Mouse (Mus musculus) regulatory T cell (primary cell): ENCODE measurements around the gene Apobec3.

Source experiments
- in situ Hi-C: fragments of 300-600 bp; cut with MboI, MseI; formaldehyde crosslinking; loops from one replicate; pipeline ENCODE4 v1.15.1; 2025; ENCODE audit warnings: high pct_unique_total_duplicates

Gene Apobec3

GRCm38 (mm10) chr15:79947681-79948080, 56.2 kb downstream of the Apobec3 start:
- in situ Hi-C loops, result no loop called here

GRCm38 (mm10) chr15:79950250-79951025, 59.0 kb downstream of the Apobec3 start:
- in situ Hi-C loops, result loop anchor here (5.0 kb wide), 1 partner anchor 42 kb away; no protein-coding TSS in a partner anchor

DNA sequence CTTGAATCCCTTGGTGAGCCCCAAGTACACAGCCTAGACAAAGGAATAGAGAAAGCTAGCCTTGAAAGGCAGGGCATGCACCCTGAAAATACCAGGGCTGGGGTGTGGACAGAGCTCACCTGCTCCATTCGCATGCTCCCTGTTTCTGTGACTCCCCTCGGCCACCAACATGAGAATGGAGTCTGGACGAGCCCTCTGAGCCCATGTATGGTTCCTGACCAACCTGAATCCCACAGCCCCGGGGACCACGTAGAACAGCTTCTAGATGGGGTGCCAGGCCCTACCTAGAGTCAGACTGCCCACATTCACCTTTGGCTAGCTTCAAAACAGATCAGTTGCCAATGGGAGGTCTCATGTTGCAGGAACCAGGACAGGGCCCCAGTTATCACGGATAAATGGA, 59.8 kb downstream of the Apobec3 start:
- in situ Hi-C loops, result loop anchor here (5.0 kb wide), 1 partner anchor 41 kb away; no protein-coding TSS in a partner anchor

GRCm38 (mm10) chr15:79951730-79952503, 60.5 kb downstream of the Apobec3 start:
- in situ Hi-C loops, result loop anchor here (5.0 kb wide), 1 partner anchor 40 kb away; no protein-coding TSS in a partner anchor

GRCm38 (mm10) chr15:79952504-79953231, 61.2 kb downstream of the Apobec3 start:
- in situ Hi-C loops, result loop anchor here (5.0 kb wide), 1 partner anchor 40 kb away; no protein-coding TSS in a partner anchor

DNA sequence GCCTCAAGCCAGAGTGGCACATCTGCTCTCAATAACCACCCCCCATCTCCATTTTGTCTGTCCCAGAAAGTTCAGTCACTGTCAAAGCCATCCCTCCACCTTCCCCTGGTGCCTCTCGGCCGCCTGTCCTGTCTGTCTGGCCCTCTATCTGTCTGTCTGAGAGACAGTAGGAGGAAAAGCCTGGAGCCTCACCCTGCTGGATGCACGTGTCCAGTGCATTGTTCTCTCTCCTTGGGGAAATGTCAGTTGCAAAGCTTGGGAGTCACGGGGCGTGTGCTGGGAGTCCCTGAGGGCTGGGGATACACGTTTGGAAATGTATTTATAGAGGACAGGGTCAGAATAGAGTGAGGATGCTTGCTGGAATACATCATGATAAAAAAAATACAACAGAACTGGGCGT, 62.0 kb downstream of the Apobec3 start:
- in situ Hi-C loops, result loop anchor here (5.0 kb wide), 1 partner anchor 39 kb away; no protein-coding TSS in a partner anchor

DNA sequence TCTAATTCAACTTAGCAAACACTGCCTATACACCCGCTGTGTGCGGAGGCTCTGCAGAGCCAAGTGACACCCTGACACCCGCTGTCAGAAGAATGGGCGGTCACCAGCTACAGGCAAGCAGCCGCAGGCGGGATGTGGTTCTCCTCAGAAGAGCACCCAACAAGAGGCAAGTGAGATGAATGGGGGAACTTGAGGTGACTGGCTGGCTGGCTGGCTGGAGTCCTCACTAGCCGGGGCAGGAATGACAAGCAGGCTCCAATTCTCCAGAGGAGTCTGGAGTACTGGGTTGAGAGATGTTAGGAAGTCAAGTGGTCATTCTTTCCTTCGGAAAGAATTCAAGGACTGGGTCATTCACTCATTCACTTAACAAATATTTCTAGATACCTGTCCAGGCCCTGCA, 65.1 kb downstream of the Apobec3 start:
- in situ Hi-C loops, result no loop called here

DNA sequence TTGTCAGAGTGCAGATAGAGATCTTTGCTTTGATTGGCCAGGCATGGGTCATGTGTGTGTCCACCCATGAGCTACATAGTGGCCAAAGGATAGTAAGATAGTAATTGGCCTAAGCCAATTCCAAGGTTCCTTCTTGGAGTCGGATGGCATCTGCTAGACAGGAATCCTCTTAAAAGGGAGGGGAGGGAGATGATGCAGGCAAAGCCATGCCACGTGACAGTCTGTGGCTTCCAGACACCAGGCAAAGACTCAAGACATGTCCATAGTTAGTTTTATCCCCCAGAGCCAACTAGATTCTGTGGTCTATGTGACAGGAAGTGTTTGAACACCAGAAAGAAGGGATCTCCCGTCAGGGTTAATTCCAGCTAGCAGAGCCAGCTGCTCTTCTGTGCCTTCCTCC, 67.0 kb downstream of the Apobec3 start:
- in situ Hi-C loops, result no loop called here

DNA sequence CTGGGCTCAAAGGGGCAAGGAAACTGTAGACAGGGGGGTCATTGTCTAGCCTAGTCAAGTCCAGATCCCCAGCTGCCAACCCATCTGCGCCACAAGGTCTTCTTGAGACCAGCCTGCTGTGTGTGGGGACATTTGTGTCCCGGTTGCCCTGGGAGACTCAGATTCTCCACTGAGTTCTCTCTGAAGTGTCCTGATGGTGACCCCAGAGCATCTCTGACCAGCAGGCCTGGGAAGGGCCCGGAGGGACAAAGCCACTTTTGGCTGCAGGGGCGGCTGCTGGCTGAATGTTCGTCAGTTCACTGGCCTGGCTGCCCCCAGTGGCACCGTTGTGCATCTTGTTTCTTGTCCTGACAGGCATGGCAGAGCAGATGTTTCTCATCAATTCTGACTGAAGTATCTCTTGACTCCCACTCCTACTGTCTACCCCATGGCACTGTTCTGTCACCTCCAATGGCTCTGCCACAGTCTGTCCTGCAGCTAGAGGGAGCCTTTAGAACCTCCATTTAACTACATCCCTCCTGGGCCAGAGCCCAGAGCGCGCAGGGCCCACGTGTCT, 70.0 kb downstream of the Apobec3 start:
- in situ Hi-C loops, result no loop called here

DNA sequence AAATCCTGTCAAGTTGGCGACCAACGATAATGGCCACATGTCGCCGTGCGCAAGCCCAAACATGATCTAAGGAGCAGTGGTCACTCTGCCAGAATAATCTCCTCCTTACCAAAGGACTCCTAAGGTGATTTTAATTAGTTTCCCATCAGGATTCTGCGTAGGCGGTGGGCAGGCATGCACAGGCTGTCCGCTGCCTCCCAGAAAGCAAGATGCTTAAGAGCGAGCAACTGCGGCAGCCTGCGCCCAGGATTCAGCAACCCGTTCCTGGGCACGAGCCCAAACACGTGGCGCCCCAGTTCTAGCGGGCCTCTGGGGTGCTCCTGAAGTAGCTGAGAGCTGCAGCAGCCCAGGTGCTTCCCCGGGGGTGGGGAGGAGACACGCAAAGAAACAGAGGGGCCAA, 71.2 kb downstream of the Apobec3 start:
- in situ Hi-C loops, result no loop called here

- in situ Hi-C loops, result no loop called here
Measured at GRCm38 (mm10) chr15:79964376-79964775, 72.9 kb downstream of the Apobec3 start.
